Mouse (Mus musculus): ENCODE measurements around the gene Sik3.

DNA sequence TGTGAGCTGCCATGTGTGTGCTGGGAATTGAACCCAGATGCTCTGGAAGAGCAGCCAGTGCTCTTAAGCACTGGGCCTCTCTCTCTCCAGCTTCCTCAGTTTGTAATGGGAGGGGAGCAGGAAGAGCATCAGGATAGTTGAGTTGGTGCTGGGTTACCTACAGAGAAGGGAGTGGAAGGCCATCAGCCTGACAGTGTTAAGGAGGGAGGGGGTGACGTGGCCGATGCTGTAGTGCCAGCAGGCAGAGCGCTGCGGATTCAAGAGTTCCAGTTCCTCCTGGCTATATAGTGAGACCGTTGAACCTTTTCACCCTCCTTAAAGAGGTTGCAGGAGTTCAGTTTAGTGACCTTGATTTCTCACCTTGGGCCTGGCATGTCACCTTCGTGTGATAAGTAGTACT is 18.3 kb downstream of the Sik3 start:
- TF ChIP-seq CTCF (IDR thresholded peaks at IDR 0.05) = no peak
- TF ChIP-seq EP300 (IDR thresholded peaks at IDR 0.05) = no peak

All from lung, postnatal 0 days (tissue).